Mouse (Mus musculus): ENCODE data around the gene Smc3. TPM values are rescaled to one million over a fixed set of nuclear protein-coding genes. Genes with fewer than 3 reads are reported as not detected.
"Not testable (repeated sequence)": the region's sequence is repeated elsewhere in the genome, so short reads cannot be mapped to it uniquely, and the experiment has no call there.

The Smc3 gene
- total RNA-seq, 1 experiment from 2014 or later, result 121 TPM

DNA sequence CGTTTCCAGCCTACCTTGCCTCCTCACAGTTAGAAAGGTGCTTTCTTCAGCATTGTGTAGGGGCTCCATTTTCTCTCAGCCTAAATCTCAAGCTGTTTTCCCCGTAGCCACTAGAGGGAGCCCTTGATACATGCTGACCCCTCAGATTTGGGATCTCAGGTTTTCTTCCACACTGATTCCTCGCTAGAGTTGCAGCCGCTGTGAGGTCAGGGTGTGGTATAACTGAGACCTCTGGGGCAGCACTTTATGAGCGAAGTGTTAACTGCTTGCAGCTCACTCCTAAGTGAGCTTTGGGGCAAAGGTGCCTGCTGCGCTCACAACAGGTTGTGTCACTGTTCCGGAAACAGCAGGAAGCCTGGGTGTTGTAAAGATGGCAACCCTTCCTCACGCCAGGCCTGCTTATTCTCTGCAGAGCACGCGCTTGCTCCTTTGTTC, 48.6 kb downstream of the Smc3 start:
- ATAC-seq (replicated peaks; ENCODE audit: insufficient number of reproducible peaks, low FRiP score, low TSS enrichment, poor library complexity, severe bottlenecking), result peak; percentile 68

DNA sequence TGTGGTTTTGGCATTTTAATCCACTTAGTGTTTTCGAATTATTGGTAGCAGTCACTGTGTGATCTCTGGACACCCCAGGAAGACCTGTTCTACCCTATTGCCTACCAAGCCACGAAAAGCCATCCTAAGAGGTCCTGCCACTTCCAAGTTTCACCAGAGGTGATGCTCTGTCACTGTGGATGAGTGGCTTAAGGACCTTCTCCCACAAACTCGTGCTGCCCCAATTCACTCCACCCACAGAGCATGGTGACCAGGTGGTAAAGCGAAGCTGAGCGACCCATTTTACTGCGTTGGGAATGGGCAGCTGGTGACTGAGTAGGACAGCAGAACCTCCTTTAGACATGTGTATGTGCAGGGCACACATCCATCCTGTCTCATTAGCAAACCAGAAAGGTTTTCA, 49.2 kb downstream of the Smc3 start:
- no peak for ATAC-seq (replicated peaks; ENCODE audit: insufficient number of reproducible peaks, low FRiP score, low TSS enrichment, poor library complexity, severe bottlenecking)

DNA sequence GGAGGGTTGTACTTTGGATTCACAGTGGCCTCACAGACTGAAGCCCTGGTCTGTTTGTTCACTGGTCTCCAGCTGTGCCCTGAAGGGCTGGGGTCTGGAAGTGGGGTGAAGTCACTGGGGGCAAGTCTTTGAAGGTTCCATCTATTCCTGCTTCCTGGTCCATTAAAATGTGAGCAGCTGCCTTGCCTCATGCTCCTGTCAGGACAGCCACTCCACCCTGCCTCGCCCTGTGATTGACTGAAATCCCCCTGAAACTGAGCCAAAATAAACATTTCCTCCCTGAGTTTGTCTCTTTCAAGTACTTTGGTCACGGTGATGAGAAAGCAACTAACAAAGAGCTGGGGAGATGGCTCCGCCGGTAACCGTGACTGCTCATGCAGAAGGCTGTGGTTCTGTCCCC, 49.6 kb downstream of the Smc3 start:
- no peak for ATAC-seq (replicated peaks; ENCODE audit: insufficient number of reproducible peaks, low FRiP score, low TSS enrichment, poor library complexity, severe bottlenecking)

DNA sequence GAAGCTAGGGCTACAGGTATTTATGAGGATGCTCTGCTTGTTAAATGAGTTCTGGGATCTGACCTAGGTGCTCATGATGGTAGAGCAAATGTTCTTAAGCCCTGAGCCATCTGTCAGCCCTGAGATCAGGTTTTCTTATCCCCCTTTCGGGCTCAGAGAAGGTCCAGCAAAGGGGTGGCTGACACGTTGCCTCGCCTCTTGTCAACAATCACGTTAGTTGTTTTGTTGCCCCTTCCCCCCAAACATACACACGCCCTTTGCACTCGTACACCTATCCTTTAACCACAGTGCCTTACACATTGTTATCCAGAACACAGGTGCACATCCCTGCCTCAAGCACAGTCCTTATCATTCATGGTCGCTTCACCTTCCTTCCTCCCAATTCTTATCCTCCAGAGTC, 50.7 kb downstream of the Smc3 start:
- ATAC-seq (replicated peaks; ENCODE audit: insufficient number of reproducible peaks, low FRiP score, low TSS enrichment, poor library complexity, severe bottlenecking), result no peak

DNA sequence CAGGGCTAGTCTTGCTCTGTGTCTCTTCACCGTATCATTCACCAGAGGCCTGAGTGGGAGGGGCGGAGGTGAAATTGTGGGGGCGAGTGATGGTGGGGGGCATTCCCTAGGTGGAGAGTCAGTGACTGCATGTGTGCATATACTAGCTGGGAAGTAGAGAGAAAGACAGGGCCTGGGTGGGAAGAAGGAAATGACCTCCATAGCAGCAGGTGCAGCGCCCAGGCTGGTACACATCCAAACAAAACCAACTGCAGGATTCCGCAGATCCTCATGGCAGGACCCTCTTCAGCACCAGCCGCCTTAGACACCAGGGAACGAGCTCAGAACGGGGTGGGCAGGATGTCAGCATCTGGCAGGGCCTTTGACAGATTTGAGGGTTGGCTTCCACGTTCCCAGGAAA, 52.1 kb downstream of the Smc3 start:
- no peak for ATAC-seq (replicated peaks; ENCODE audit: insufficient number of reproducible peaks, low FRiP score, low TSS enrichment, poor library complexity, severe bottlenecking)

DNA sequence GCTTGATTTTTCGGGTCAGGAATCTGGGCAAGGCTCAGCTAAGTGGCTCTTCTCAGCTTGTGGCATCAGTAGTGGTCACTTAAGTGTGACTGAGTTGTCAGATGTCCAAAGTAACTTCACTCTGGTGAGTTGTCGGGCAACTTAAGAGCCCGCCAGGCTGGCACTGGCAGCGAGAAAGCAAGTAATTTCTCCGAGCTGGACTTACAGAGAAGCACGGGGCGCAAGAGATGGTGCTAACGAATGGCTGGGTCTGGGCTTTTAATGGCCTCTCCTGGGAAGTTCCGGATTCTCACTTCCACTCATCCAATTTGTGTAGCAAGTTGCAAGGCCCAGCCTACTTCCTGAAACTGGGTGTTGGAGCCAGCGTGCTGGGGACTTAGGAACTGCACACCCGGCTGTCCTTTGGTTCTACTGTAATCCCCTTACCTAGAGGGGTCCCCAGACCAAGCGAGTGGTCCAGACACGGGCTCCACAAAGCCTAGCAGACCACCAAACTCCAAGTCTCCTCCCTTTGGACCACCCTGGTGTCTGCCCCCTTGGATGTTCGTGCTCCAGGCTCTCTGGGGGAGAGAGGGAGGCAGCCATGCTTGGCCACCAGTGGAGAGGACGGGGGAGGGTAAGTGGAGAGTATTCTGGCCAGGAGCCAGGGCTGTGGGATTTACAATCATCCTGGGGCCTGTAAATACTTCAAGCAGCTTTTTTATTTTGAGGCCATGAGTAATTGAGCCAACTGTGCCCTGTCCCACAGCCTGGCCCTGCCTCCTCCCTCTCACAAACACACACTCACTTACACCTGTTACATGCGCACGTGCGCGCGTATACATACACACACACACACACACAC, 53.6 kb downstream of the Smc3 start:
- ATAC-seq (replicated peaks; ENCODE audit: insufficient number of reproducible peaks, low FRiP score, low TSS enrichment, poor library complexity, severe bottlenecking), result no peak

DNA sequence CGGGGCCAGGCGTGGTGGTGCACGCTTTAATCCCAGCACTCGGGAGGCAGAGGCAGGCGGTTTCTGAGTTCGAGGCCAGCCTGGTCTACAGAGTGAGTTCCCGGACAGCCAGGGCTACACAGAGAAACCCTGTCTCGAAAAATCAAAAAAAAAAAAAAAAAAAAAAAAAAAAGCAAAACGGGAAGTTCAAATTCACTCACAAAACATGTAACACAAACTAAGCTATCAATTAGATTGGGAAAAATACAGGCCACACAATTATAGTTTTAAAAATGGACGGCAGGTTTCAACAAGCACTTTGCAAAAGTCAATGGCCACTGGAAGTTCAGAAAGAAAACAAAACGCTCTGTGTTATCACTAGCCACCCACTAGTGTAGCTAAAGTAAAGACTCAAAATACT, 56.2 kb downstream of the Smc3 start:
- ATAC-seq (replicated peaks; ENCODE audit: insufficient number of reproducible peaks, low FRiP score, low TSS enrichment, poor library complexity, severe bottlenecking), result not testable (repeated sequence)

DNA sequence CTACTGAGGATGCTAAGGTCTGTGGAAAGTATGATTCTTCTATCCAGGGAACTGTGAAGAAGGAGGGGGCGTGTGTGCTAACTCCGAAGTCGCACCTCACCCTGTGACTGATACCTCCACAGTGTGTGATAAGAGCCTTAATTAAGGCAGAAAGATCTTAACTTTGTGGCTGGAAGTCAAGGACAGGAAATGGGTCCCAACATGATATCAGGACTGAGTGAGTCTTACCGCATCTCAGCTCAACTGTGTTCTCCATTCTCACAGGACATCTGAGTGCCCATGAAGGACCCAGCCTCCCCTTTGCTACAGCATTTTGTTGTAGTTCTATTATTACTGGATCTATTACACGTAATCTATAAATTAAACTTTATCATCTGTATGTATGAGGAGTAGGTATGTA, 57.2 kb downstream of the Smc3 start:
- ATAC-seq (replicated peaks; ENCODE audit: insufficient number of reproducible peaks, low FRiP score, low TSS enrichment, poor library complexity, severe bottlenecking), result no peak

DNA sequence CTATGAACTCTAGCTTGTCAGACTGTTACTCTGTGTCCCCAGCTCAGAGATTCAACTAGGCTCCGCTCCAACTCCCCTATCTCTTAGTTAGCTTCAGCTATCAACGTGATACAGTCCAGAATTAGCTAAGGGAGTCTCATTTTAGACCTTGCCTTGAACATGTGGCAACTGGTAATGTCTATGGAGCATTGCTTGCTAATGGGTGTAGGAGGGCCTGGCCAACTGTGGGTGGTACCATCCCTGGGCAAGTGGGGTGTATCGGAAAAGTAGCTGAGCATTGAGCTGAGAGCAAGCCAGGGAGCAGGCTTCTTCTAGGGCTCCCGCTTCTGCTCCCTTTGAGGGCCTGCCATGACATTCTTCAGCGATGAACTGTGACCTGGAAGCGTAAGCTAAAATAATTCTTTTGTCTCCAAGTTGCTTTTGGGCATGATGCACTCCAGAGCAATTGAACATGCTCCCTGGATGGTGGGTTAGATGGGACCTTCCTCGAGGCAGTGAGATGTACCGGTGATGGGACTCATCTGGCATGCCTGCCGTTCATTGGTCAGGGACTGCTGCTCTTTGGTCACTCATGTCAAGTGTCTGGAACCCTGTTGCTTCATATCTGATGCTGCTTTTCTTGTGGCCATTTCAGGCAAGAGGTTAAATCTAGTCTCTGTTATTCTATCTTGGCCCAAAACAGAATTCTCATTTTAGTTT, 60.7 kb downstream of the Smc3 start:
- ATAC-seq (replicated peaks; ENCODE audit: insufficient number of reproducible peaks, low FRiP score, low TSS enrichment, poor library complexity, severe bottlenecking), result no peak

DNA sequence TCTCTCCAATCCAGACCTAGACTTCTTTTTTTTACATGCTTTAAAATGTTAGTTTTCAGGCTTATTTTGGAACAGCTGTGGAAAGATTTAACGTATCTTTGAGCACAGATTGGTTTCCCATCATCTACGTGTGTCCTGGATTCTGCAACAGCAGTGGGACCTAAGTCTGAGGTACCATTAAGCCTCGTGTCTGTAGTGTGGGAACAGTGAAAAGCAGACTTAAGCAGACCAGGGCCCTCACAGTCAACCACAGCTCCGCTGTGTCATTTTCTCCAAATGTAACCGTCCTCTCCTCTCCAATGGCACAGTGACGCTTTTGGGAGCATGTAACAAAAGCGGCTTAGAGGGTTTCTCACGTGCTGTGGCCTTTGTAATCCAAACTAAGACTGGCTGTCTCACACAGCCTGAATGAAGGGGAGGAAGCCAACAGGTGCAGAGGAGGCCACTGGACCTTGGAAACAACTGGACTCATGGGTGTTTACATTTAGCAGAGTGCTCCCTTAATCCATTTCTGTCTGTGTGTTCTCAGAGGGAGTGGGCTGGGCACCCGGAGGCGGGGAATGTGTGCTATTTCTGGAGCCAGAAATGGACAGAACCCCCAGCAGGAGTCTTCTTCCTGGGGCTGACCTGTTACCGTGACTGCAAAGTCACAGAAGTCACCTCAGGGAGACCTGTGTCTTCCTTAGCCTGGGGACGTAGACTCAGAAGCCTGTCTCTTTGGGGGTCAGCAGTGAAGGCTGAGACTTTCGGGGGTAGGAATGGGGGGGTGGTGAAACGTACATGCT, 61.9 kb downstream of the Smc3 start:
- no peak for ATAC-seq (replicated peaks; ENCODE audit: insufficient number of reproducible peaks, low FRiP score, low TSS enrichment, poor library complexity, severe bottlenecking)

DNA sequence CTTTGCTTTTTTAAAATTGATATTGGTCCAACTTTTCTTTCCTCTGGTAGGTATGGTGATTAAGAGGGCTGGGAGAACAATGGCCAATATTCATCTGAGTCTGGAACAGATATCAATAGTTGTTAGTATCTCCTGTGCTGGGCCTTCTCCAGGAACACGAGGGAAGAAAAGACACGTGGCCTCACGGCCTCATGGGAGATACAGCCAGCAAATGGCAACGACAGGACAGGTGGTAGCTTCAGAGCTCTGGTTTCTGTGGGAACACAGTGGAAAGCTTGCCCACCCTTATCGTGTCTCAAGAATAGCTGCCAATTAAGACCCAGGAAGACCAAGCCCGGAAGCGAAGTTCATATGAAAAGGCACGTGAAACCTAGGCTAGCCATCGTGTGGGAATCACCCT, 64.6 kb downstream of the Smc3 start:
- no peak for ATAC-seq (replicated peaks; ENCODE audit: insufficient number of reproducible peaks, low FRiP score, low TSS enrichment, poor library complexity, severe bottlenecking)

DNA sequence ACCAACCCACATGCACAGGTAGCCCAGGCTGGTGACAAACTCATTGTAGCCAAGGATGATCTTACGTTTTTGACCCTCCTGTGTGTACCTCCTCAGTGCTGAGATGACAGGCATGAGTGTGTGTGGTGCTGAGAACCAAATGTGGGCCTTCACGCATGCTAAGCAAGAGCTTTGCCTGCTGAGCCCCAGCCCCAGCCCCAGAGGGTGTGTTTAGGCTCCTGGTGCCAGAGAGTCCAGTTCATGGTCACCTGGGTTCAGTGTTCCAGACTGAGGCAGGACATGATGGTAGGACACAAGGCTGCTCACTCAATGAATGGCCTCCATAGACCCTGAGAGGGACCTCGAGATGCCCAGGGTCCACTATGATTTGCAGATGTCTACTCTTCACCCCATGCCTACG, 65.2 kb downstream of the Smc3 start:
- no peak for ATAC-seq (replicated peaks; ENCODE audit: insufficient number of reproducible peaks, low FRiP score, low TSS enrichment, poor library complexity, severe bottlenecking)

DNA sequence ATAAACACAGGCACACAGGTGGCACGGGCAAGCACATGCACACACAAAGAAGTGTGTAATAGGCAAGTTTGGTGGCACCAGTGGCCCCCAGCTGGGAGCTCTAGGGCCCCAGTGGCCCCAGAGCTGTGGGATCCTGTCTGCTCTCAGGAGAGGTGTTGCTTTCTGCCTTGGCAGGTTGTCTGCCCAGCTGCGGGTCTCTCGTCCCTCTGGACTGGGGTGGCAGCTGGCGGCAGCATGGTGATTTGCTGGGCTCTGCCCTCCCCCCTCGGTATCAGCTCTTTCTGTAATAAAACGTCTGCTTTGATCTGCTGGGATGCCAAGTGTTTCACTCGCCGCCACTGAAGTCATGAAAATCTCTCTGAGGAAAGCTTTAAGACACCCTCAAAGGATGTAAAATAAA, 66.5 kb downstream of the Smc3 start:
- no peak for ATAC-seq (replicated peaks; ENCODE audit: insufficient number of reproducible peaks, low FRiP score, low TSS enrichment, poor library complexity, severe bottlenecking)

DNA sequence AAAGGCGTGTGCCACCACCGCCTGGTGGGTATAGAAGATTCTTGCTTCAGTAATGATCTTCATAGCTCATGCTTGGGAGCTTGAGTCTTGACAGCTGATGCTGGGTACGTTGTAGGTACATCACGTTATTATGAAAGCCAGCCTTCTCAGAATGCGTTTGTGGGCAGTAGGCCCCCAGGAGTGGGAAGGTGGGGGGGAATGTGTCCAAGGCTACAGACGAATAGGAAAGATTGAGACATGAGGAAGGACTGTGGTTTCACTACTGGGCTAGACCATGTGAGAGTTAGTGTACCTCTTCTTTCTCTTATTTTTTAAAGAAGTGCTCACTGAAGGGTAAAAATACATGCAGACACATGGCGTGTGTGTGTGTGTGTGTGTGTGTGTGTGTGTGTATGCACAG, 68.6 kb downstream of the Smc3 start:
- no peak for ATAC-seq (replicated peaks; ENCODE audit: insufficient number of reproducible peaks, low FRiP score, low TSS enrichment, poor library complexity, severe bottlenecking)

DNA sequence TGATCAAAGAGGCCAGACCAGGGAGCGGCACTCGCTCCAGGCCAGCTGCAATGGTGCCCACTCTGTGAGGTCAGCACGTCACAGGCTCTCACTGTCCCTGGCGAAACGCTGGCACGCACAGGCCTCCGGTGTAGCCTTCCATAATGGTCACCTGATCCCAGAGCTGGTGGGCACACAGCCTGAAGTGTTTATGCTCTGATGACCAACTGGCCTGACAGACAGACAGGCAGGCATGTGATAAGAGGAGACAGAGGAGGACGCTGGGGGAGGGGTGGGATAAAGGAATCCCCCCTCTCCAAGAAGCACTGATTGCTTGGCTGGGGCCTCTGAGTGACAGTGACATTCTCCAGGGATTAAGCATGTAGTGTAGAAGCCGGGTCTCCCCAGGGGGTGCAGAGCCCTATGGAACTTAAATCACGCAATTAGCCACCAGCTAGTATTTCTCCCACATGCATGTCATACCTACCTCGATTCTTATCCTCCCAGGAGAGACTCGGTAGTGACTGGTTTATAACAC, 70.5 kb downstream of the Smc3 start:
- ATAC-seq (replicated peaks; ENCODE audit: insufficient number of reproducible peaks, low FRiP score, low TSS enrichment, poor library complexity, severe bottlenecking), result 0 out of 2 replicates have a peak, but pooled peaks have one; percentile 17

DNA sequence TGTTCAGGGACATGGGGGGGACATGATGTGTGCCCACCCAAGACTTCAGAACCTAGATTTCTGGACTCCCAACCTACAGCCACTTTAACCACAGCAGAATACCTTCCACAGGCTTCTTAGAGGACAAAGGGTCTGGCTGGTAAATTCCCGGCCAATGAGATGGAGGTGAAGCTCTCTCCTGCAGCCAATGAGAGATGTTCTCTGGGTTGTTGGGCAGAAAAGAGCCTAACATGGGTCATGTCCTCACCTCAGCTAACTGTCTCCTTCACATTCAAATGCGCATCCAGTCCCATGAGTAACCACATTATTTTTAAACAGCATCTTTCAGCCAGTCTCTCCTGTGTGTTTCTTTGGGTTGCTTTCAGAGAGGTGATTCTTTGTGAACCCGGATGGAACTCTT, 71.2 kb downstream of the Smc3 start:
- ATAC-seq (replicated peaks; ENCODE audit: insufficient number of reproducible peaks, low FRiP score, low TSS enrichment, poor library complexity, severe bottlenecking), result no peak

DNA sequence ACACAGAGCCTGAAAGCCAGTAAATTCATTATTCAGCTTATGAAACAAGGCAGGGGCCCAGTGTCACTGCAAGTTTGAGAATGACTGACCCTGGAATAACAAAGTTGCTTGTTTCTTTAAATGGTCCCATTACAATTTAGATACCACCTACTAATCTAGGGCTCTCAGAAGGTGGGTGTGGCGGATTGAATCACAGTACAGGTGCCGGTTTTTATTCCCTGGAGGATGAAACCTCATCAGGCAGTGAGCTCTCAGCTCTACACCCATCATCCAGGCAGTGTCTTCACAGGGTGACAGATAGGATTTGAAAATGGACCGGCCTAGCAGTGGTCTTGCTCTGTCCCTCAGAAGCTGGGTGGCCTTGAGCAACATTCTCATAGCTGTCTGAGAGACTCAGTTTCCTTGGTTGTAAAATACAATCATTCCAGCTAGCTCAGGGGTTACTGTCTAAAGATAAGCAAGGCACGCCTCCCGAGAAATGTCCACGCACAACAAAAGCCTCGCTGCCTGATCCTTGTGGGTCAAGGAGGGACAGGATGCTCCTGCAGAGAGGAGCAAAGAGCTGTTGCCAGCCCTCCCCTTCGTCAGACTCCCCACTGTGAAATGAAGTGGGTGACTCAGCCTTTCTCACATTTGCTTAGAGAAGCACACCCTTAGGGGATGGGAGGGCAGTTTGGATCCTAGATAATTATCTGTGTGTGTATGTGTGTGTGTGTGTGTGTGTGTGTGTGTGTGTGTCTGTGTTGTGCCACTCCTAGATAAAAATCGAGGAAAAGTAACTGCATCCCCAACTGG, 74.1 kb downstream of the Smc3 start:
- ATAC-seq (replicated peaks; ENCODE audit: insufficient number of reproducible peaks, low FRiP score, low TSS enrichment, poor library complexity, severe bottlenecking), result no peak

DNA sequence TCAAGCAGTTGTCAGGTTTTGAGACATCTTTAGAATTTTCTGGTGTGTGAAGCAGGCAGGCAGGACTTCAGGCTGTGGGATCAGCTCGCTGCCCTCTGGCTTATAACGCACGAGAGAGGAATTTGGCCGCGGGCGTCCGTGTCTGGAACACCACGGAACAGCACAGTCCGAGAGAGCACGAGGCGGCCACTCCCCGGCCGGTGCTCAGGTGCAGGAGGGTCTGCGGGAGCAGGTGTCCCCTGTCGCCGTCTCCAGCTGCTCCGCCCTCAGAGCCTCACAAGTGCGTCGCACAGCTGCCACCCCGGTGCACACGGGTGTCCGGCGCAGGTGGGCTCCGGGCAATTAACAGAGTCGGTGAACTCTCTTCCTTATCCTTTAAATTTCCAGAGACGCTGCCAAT, 76.0 kb downstream of the Smc3 start:
- no peak for ATAC-seq (replicated peaks; ENCODE audit: insufficient number of reproducible peaks, low FRiP score, low TSS enrichment, poor library complexity, severe bottlenecking)

All from monocyte, adult 5-6 weeks (primary cell).